Mouse (Mus musculus) megakaryocyte progenitor cell, adult 5-6 weeks (primary cell): ENCODE results near the gene Dclre1b. TPM values are rescaled to one million over a fixed set of nuclear protein-coding genes. Genes with fewer than 3 reads are reported as not detected.

Source experiments
- ATAC-seq: replicated peaks from 2 replicates; pipeline ENCODE4 v1.8.0; 2016; ENCODE audit warnings: mild to moderate bottlenecking, moderate TSS enrichment, inconsistent platforms; ENCODE audit not compliant: poor library complexity
- total RNA-seq, 2 experiments: library from RNA; stranded (forward) in 1 of 2; stranded (reverse) in 1 of 2; fragments of 157-497, 149-512 nt in 1 of 2; fragments of 200-1000 nt in 1 of 2; gene quantifications; 2 replicates each; pipeline versions ENCODE4 v1.2.3 to v1.2.4; 2015 to 2017

The Dclre1b gene
- total RNA-seq, 2 experiments from 2014 or later, result 15.4 to 21.4 TPM

DNA sequence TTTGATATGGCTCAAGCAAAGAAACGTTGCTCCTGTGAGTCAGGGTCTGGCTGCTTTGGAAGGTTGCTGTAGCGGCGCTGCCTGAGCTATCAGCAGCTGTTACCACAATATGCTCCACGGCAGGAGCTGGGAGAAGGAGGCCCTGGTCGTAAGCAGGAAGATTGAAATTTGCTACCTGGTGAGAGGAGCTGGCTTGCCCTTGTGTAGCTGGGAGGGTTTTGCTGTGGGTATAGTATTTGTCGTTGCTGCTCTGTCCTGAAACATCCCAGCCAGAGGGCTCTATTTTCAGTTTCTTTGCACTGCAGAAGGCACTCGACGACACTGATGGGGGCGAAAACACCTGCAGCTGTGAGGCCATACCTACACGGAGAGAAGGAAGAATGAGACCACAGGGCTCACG, 31.3 kb downstream of the Dclre1b start:
- ATAC-seq, result no peak

DNA sequence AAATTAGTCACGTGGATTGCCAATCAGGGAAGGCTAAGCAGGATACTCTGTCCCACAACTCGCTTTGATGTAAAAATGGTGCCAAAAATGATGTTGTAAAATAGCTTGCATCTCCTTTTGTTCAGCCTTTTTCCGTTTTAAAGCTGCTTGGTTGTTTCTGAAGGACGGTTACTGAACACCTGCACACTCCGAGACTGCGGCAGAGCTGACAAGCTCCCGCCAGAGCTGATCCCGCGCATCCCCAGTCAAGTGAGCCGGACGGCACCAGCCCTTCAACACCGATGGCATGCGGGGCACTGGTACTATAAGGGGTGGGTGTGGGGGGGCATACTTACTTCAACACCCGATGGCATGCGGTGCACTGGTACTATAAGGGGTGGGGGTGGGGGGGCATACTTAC, 35.2 kb downstream of the Dclre1b start:
- no peak for ATAC-seq

DNA sequence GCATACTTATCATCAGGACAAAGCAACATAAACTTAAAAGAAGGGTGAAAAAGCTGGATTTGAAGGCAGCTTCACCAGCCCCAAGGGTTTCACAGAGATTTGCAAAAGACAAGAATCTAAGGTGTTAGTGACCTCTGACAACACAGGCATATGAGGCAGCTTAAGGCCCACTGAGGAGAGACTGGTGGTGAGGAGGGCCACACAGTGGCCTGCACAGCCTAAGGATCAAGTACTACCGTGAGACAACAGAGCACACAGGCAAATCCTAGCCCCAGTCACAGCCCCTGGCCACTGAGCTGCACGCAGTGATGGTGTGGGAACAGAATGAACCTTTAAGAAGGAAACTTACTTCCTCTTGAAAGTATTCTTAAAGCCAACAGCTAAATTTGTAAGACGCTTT, 35.7 kb downstream of the Dclre1b start:
- ATAC-seq, result peak; percentile 40

DNA sequence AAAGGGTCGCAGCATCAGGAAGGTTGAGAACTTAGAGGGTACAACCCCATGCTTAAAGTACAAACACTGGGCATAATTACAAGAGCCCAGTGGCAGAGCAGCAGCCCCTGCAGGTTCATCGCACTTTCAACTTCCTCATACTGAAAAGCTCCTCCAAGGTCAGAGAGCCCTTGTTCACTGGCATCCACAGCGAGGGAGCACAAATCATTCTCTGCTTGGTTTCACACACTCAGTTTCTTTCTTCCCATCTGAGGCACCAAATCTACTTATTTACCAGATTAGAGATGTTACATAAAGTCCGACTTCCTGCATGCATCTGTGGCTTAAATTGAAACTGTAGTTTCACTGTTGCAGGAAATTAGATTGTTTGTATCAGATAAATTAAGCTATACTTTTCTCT, 36.4 kb downstream of the Dclre1b start:
- peak; percentile 63 for ATAC-seq

DNA sequence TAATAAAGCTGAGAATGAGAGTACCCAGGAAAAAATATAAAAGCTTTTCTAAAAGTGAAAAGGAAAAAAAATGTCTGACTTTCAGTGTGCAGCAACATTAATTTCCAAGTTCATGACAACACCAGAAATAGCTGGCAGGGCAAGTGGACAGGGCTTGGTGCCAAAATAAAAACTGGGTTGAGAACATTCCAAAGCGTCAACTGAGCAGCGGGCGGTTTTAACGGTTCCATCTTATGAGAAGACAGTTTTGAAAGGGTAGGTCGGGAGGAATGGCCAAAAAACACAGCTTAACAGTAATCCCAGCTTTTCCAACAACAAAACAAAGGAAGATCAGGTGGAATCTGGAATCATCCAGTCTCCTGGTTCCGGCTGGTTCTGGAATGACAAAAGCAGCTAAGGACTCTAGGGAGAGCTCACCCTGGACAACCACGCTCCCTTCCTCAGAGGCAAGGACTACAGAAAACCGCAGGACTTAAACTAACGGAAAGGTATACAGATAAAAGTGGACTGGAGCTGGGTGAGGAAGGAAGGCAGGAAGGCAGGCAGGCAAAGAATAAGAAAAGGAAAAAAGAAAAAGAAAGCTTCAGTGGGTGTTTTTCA, 37.6 kb downstream of the Dclre1b start:
- peak; percentile 42; the same call in 1 of the 2 replicates for ATAC-seq

DNA sequence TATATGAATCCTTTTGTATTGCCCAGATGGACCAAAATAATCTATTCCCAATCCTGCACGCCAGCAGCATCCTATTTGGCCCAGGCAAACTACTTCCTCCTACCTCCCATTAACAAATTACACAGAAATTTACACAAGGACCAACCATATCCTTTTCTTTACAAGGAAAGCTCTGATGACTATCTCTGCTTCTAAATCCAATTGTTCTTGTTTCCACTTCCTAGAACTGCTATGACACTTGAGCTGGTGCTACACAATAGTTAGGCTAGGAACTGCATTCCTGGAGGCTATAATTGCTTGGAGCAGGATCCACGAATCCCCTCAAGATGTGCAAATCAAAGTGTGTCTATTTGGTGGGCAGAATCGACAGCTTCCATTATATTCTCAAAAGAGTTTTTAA, 42.5 kb downstream of the Dclre1b start:
- ATAC-seq, result no peak

DNA sequence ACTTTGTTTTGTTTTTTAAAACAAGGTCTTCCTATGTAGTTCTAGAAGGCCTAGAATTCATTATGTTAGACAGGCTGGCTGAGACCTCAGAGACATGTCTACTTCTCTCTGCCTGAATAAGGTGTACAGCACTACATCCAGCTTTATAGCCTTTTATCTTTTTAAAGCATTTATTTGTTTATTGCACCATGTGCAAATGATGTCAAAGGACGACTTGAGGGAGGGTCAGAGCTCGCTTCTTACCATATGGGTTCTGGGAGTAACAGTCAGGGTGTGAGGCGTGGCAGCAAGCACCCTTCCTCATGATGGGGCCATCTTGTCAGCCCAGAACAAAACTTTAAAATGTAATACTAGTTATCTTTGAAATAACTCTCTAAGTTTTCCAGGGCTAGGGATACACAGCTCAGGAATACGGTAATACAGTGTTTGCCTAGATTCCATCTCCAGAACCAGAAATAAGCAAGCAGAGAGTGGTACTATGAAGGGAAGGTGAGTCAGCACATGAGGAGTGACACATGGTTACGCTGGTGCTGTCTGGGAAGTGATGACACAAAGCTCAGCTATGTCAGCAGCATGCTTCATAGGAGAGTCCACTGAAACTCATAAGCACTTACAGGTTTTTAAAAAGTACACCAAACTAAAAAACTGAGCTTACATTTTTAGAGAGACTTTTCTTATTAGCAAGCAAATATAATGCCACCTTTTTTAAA, 49.8 kb downstream of the Dclre1b start:
- no peak for ATAC-seq

DNA sequence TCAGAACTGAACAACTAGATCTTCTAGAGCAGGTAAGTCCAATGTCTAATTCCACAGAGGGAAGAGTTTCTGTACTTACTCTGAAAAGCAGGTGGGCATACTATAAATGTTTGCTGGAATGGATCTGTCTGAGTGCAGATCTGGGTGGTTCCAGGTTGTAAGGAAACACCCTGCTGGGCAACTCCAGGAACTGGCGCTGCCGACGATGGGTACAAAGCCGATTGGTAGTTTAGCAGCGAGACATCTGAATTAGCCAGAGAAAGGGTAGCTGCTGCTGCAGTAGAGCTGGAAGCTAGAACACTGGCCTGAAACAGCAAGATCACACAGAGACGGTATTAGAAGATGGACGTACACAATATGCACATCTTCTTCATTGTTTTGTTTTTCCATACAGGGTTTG, 50.8 kb downstream of the Dclre1b start:
- ATAC-seq, result no peak

DNA sequence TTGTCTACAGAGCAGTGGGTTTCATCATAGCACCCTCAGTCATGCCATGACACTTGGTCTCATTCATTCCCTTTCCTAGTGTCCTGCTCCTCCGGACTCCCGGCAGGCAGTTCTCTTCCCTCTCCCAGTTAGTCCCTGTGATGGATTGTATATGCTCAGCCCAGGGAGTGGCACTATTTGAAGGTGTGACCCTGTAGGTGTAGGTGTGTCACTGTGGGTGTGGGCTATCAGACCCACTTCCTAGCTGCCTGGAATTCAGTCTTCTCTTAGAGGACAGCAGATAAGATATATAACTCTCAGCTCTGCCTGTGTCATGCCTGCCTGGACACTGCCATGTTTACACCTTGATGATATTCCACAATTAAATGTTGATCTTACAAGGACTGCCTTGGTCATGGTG, 52.3 kb downstream of the Dclre1b start:
- ATAC-seq, result no peak

DNA sequence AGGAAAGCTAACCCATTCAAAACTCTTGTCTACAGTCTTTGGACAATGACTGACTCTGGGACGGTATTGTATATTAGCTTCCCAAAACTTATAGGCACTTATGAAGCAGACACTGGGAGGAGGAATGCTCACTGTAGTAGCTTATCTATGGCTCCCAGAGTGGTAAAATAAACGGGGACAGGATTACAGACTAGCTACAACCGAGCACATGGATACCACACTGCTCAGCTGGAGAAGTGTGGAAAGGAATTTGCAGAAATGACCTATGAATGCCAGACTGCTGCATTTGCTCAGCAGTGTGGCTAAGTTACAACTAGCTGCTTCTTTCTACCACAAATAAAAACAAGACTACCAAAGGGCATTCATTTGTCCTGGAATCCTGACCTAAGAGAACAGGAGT, 53.9 kb downstream of the Dclre1b start:
- no peak for ATAC-seq

DNA sequence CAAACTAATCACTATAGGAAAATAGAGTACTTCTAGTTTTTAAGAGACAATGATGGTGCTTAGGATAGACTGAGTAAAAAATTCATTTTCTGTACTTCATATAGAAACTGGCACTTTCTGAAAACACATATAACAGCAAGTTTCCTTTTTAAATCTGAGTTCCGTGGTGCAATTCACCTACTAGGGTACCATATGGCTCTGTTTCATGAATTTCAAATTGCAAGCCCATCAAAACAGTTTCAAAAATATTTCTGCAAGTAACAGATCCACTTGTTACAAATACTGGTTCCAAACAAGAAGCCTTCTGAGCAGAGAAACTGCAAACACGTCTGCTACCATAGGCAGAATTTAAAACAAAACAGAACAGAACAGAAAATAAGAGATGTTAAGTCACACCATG, 57.7 kb downstream of the Dclre1b start:
- ATAC-seq, result no peak

Other genes with a start within 250 kb of the Dclre1b start
- not detected in 2 replicates for gene Syt6, start 234.2 kb downstream of the Dclre1b start, total RNA-seq (2015)
- 0.17 and 0.21 TPM in 2 replicates for gene Syt6, start 234.2 kb downstream of the Dclre1b start, total RNA-seq (2017)
- gene Atg4a-ps, start 163.4 kb downstream of the Dclre1b start, total RNA-seq (2015), result 0.12 and 0.20 TPM in 2 replicates
- 0.47 and 1.3 TPM in 2 replicates for gene Atg4a-ps, start 163.4 kb downstream of the Dclre1b start, total RNA-seq (2017)
- 0.37 and 0.49 TPM in 2 replicates for gene Olfml3, start 71.4 kb downstream of the Dclre1b start, total RNA-seq (2015)
- 0.25 and 0.57 TPM in 2 replicates for gene Olfml3, start 71.4 kb downstream of the Dclre1b start, total RNA-seq (2017)
- not detected in 2 replicates for gene Gm10964, start 70.1 kb downstream of the Dclre1b start, total RNA-seq (2015)
- not detected in 2 replicates for gene Gm10964, start 70.1 kb downstream of the Dclre1b start, total RNA-seq (2017)
- gene Hipk1, start 17.9 kb downstream of the Dclre1b start, total RNA-seq (2015), result 141 and 146 TPM in 2 replicates
- 68.5 and 76.9 TPM in 2 replicates for gene Hipk1, start 17.9 kb downstream of the Dclre1b start, total RNA-seq (2017)
- gene Ap4b1, start 76 bp upstream of the Dclre1b start, total RNA-seq (2015), result 17.5 and 18.1 TPM in 2 replicates
- 17.9 and 20.7 TPM in 2 replicates for gene Ap4b1, start 76 bp upstream of the Dclre1b start, total RNA-seq (2017)
- gene Gm43064, start 129 bp upstream of the Dclre1b start, total RNA-seq (2015), result 0.64 TPM in 1 of 2 replicates, not detected in the other
- not detected in 2 replicates for gene Gm43064, start 129 bp upstream of the Dclre1b start, total RNA-seq (2017)
- 0.51 and 1.9 TPM in 2 replicates for gene Bcl2l15, start 23.2 kb upstream of the Dclre1b start, total RNA-seq (2015)
- gene Bcl2l15, start 23.2 kb upstream of the Dclre1b start, total RNA-seq (2017), result 0.20 and 1.9 TPM in 2 replicates
- 78.1 and 81.2 TPM in 2 replicates for gene Ptpn22, start 50.4 kb upstream of the Dclre1b start, total RNA-seq (2015)
- gene Ptpn22, start 50.4 kb upstream of the Dclre1b start, total RNA-seq (2017), result 45.3 and 57.6 TPM in 2 replicates
- 56.7 and 62.2 TPM in 2 replicates for gene Rsbn1, start 104.7 kb upstream of the Dclre1b start, total RNA-seq (2015)
- 52.8 and 57.6 TPM in 2 replicates for gene Rsbn1, start 104.7 kb upstream of the Dclre1b start, total RNA-seq (2017)
- 18.8 and 20.3 TPM in 2 replicates for gene Phtf1, start 158.7 kb upstream of the Dclre1b start, total RNA-seq (2015)
- 27.3 and 32.7 TPM in 2 replicates for gene Phtf1, start 158.7 kb upstream of the Dclre1b start, total RNA-seq (2017)